Mouse (Mus musculus) erythroblast, embryonic 14.5 days (primary cell): ENCODE results near the gene Dgcr2.

Experiments
- GATA1 ChIP-seq: IDR thresholded peaks from 2 replicates; pipeline ENCODE4 v1.6.1; 2012; ENCODE audit warnings: low read length, inconsistent platforms, mixed read lengths
- TAL1 ChIP-seq: IDR thresholded peaks from 3 replicates; pipeline ENCODE4 v1.6.1; 2012; ENCODE audit warnings: low read length, inconsistent platforms, mixed read lengths

DNA sequence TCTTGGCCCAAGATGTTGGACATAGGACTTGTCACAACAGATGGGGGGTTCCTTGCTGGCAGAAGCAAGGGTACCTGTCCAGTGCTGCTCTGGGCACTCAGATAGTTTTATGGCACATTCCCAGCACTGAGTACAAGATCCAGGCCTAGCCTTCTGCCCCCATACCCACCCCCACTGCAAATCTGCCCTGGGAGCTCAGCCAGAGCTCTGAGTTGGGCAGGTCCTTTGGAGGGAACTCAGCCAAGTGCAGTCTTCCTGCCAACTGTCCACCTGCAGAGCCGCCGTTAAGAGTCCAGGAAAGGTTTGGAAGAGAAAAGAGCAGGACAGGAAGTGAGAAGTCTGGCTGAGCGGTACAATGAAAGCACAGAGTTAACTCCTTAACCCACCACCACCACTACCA, 5.8 kb downstream of the Dgcr2 start:
- TF ChIP-seq GATA1 (no peak), TAL1 (no peak)
